Mouse (Mus musculus): ENCODE data around the gene Ech1.

- TF ChIP-seq CTCF (IDR thresholded peaks at IDR 0.05; ENCODE audit: low read depth, low read length) (no peak), POLR2A (IDR thresholded peaks at IDR 0.05; ENCODE audit: borderline replicate concordance, low read depth, low read length) (no peak)
These were observed 24.8 kb downstream of the Ech1 start for GRCm38 (mm10) chr7:28849700-28850236.
